ENCODE assay signal across 8 mouse cellular contexts in genomic region chrX:160136153-160136552, GRCm38 (mm10). TPM values are rescaled to one million over a fixed set of nuclear protein-coding genes. Genes with fewer than 3 reads are reported as not detected.
DNase-seq lines count a peak whose midpoint lies in the region; ATAC-seq and TF ChIP-seq lines count a peak whose summit lies in the region.

No protein-coding gene starts in this region.

- H3K27ac ChIP-seq in lung, embryonic 14.5 days (ENCODE audit: low read depth) = no peak overlapping the region
- H3K27ac ChIP-seq in intestine, embryonic 14.5 days (ENCODE audit: low read depth) = no peak overlapping the region
- no peak overlapping the region for H3K27ac ChIP-seq in cerebellum, adult 2 months (ENCODE audit: insufficient read depth, low read length)

- H3K9me3 ChIP-seq in lung, embryonic 14.5 days (ENCODE audit: low read depth, low read length) = no peaks in the 10 kb centered on the region
- no peaks in the 10 kb centered on the region for H3K9me3 ChIP-seq in intestine, embryonic 14.5 days (ENCODE audit: control insufficient read depth, low read length)

- no peak for ATAC-seq in lung, embryonic 14.5 days (ENCODE audit: insufficient read depth)
- no peak for ATAC-seq in intestine, embryonic 14.5 days (replicated peaks; ENCODE audit: low FRiP score, low TSS enrichment, low read depth)
- no peak for ATAC-seq in frontal cortex, adult (ENCODE audit: low TSS enrichment)

- no peak for TF ChIP-seq CTCF in lung, embryonic 14.5 days (IDR thresholded peaks at IDR 0.05; ENCODE audit: low read depth)
- no peak for TF ChIP-seq CTCF in brain, embryonic 14.5 days (IDR thresholded peaks at IDR 0.05; ENCODE audit: borderline replicate concordance, extremely low read depth, insufficient read depth, insufficient read length)
- no peak for TF ChIP-seq CTCF in cerebellum, adult 2 months (IDR thresholded peaks at IDR 0.05; ENCODE audit: borderline replicate concordance, insufficient read depth, low read depth, low read length)

- peak overlapping the region; percentile 26; the same call in 1 of the 2 replicates for H3K9ac ChIP-seq in lung, embryonic 14.5 days
- no peak overlapping the region for H3K9ac ChIP-seq in intestine, embryonic 14.5 days (ENCODE audit: low read length)

- H3K36me3 ChIP-seq in lung, embryonic 14.5 days (ENCODE audit: insufficient read depth) = peaks cover 7% of the 10 kb centered on the region; the same call in 1 of the 2 replicates
- peaks cover 8% of the 10 kb centered on the region; the same call in 1 of the 2 replicates for H3K36me3 ChIP-seq in intestine, embryonic 14.5 days (ENCODE audit: control insufficient read depth, insufficient read depth, low read length)

- TF ChIP-seq POLR2A in brain, embryonic 14.5 days (IDR thresholded peaks at IDR 0.05; ENCODE audit: borderline replicate concordance, extremely low read depth, insufficient read depth, insufficient read length, poor library complexity, severe bottlenecking) = no peak
- no peak for TF ChIP-seq POLR2A in cerebellum, adult 2 months (IDR thresholded peaks at IDR 0.05; ENCODE audit: borderline replicate concordance, insufficient read depth, low read length)

- H3K4me2 ChIP-seq in lung, embryonic 14.5 days = peak overlapping the region; percentile 67
- peak overlapping the region; percentile 53 for H3K4me2 ChIP-seq in intestine, embryonic 14.5 days (ENCODE audit: low read length)

- intact Hi-C loops in left cerebral cortex, postnatal 36 days (cut with DNase I) = no loop called here

- 39% methylated on average over 5 of the region's 5 CpGs for WGBS in lung, embryonic 14.5 days
- WGBS in intestine, embryonic 14.5 days = 46% methylated on average over 5 of the region's 5 CpGs
- 46% methylated on average over 5 of the region's 5 CpGs for WGBS in cerebellum, adult 2 months

- H3K4me3 ChIP-seq in lung, embryonic 14.5 days (ENCODE audit: low read depth, low read length) = peak overlapping the region; percentile 56
- H3K4me3 ChIP-seq in intestine, embryonic 14.5 days (ENCODE audit: low read depth, low read length) = peak overlapping the region; percentile 54; the same call in 1 of the 2 replicates
- no peak overlapping the region for H3K4me3 ChIP-seq in cerebellum, adult 2 months (replicated peaks; ENCODE audit: insufficient read depth, low read depth, low read length)

- no peaks in the 10 kb centered on the region for H3K4me1 ChIP-seq in lung, embryonic 14.5 days (ENCODE audit: insufficient read depth)
- H3K4me1 ChIP-seq in intestine, embryonic 14.5 days (replicated peaks; ENCODE audit: control insufficient read depth, insufficient read depth, low read length) = no peaks in the 10 kb centered on the region
- H3K4me1 ChIP-seq in cerebellum, adult 2 months (ENCODE audit: control insufficient read depth, insufficient read depth, low read length) = no peaks in the 10 kb centered on the region; the same call in 1 of the 2 replicates

- DNase-seq in lung, embryonic 14.5 days = peak; percentile 43
- no peak for DNase-seq in lung, postnatal 4 days
- DNase-seq in brain, embryonic 14.5 days (ENCODE audit: low read depth) = peak; percentile 53
- DNase-seq in intestine, embryonic 14.5 days (ENCODE audit: low spot score) = no peak
- peak; percentile 6 to 12 for DNase-seq in natural killer cell, adult 2 months (ENCODE audit: low spot score in 2 of 2)
- DNase-seq in left cerebral cortex, postnatal 36 days (ENCODE audit: low spot score in 2 of 2) = no peak
- DNase-seq in cerebellum, adult 2 months = no peak

- H3K27me3 ChIP-seq in lung, embryonic 14.5 days (ENCODE audit: insufficient read depth, low read length) = no peaks in the 10 kb centered on the region
- no peaks in the 10 kb centered on the region for H3K27me3 ChIP-seq in intestine, embryonic 14.5 days (replicated peaks; ENCODE audit: control insufficient read depth, insufficient read depth, low read length)
- H3K27me3 ChIP-seq in cerebellum, adult 2 months (ENCODE audit: control insufficient read depth, insufficient read depth, low read length) = no peaks in the 10 kb centered on the region

RNA-seq across cellular contexts. Expression of gene Pdha1, which starts 2.1 kb away (rescaled TPM):
- polyA plus RNA-seq in lung, embryonic 14.5 days (2014; fragmentation: Nextera tagmentation; extraction: Ambion mirVana) = 121 and 123 TPM in 2 replicates
- 67.0 and 76.2 TPM in 2 replicates for polyA plus RNA-seq in brain, embryonic 14.5 days (2012; rRNA removed)
- 120 and 126 TPM in 2 replicates for polyA plus RNA-seq in intestine, embryonic 14.5 days (2014; fragmentation: Nextera tagmentation; extraction: Ambion mirVana)
- total RNA-seq in left cerebral cortex, postnatal 36 days (2021) = 100 to 1,000 TPM; 218 to 229 TPM
- 149 and 153 TPM in 2 replicates for polyA plus RNA-seq in cerebellum, adult 2 months (2012; rRNA removed)

Comparison
In these comparisons a context has a peak if more than half of its experiments do, and no peak if none do; other contexts are left out.
1. DNase-seq: peak in lung, embryonic 14.5 days (single experiment), brain, embryonic 14.5 days (single experiment) and natural killer cell, adult 2 months (2 of 2); none in lung, postnatal 4 days (0 of 2), intestine, embryonic 14.5 days (single experiment), left cerebral cortex, postnatal 36 days (0 of 2) and cerebellum, adult 2 months (0 of 2).